Comparison of ENCODE assay signal across 20 mouse cellular contexts in the genomic region with DNA sequence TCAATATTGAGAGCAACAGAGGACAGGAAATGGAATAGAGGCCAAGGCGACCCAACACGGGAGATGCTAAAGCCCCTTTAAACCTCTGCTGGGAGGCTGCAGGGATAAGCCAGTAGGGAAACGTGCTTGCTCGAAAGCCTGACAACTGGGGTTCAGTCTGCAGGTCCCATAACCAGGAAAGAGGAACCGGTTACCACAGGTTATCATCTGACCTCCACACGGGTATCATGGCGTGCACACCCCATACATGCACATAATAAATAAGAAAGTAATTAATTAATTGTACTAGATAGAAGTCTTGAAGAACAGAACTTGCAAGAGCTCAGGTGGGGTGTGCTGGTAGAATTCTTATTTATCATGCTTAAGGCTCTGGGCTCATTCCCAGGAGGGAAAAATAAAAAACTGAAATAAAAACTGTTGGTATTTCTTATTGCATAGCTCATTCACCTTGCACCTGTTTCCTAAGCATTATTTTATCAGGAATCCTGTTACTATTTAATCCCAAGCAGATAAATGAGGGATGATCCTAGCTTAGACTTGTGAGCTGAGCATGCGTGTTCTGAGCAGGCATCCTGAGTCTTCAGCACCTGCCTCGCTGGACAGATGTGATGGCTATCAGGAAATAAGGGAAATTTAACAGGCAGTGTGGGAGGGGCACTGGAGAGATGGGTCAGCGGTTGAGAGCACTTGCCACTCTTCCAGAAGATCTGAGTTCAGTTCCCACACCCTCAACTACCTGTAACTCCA.
"Had no signal": no experiment of that assay in that cellular context is flagged by ENCODE, and none has a peak within 500 bp of the region (broad histone marks: within the 10 kb centered on the region; RNA-seq: fewer than 3 reads in every experiment).

No protein-coding gene starts in this region.

- H3K9ac ChIP-seq: limb, embryonic 13.5 days; liver, embryonic 14.5 days; liver, postnatal 0 days; lung, embryonic 14.5 days; midbrain, embryonic 13.5 days; neural tube, embryonic 12.5 days; neural tube, embryonic 15.5 days; stomach, embryonic 15.5 days had no signal

- H3K4me3 ChIP-seq: limb, embryonic 10.5 days; limb, embryonic 13.5 days; midbrain, embryonic 13.5 days; neural tube, embryonic 12.5 days; neural tube, embryonic 15.5 days; stomach, embryonic 15.5 days had no signal

- H3K4me2 ChIP-seq: limb, embryonic 13.5 days; lung, embryonic 14.5 days; midbrain, embryonic 13.5 days; neural tube, embryonic 12.5 days; neural tube, embryonic 15.5 days; stomach, embryonic 15.5 days had no signal

- H3K27me3 ChIP-seq: limb, embryonic 13.5 days; neural tube, embryonic 15.5 days; stomach, embryonic 15.5 days had no signal

- ATAC-seq: intestine, embryonic 16.5 days; liver, postnatal 0 days; lung, postnatal 0 days; midbrain, embryonic 13.5 days had no signal

- H3K27ac ChIP-seq: limb, embryonic 10.5 days; limb, embryonic 13.5 days; liver, embryonic 14.5 days; macrophage; midbrain, embryonic 13.5 days; neural tube, embryonic 12.5 days; neural tube, embryonic 15.5 days; stomach, embryonic 15.5 days had no signal

- DNase-seq: kidney, adult 18-20 months; kidney, adult 9 months; kidney, postnatal 14 days; kidney, postnatal 4 days; liver; liver, postnatal 0 days; lung, embryonic 14.5 days; right cerebral cortex, postnatal 25 days; spleen, adult 18-20 months; thymus, postnatal 25 days had no signal

- H3K36me3 ChIP-seq: limb, embryonic 10.5 days; midbrain, embryonic 13.5 days; neural tube, embryonic 12.5 days; neural tube, embryonic 15.5 days had no signal

- H3K9me3 ChIP-seq: limb, embryonic 10.5 days; limb, embryonic 13.5 days; midbrain, embryonic 13.5 days; neural tube, embryonic 12.5 days; neural tube, embryonic 15.5 days; stomach, embryonic 15.5 days had no signal
